Mouse (Mus musculus) hindbrain, embryonic 14.5 days (tissue): Measurements from ENCODE around the gene Etv6. TPM values are rescaled to one million over a fixed set of nuclear protein-coding genes. Genes with fewer than 3 reads are reported as not detected.

ENCODE experiments used
- ATAC-seq: fragments of 200-750 bp; cut with Nextera tagmentation; 2 replicates; pipeline ENCODE4 v1.8.0; 2017; ENCODE audit warnings: moderate number of reproducible peaks, mild to moderate bottlenecking, moderate TSS enrichment, moderate library complexity; ENCODE audit not compliant: low FRiP score
- DNase-seq: peaks from one replicate; pipeline ENCODE4 v3.0.0-alpha.2; 2015; ENCODE audit warnings: low spot score
- H3K27ac ChIP-seq: fragments of 300-500 bp; sonication (generic); 2 replicates; pipeline ENCODE4 v1.5.1; 2014; ENCODE audit warnings: mild to moderate bottlenecking, moderate library complexity
- H3K27me3 ChIP-seq: fragments of 300-500 bp; sonication (generic); 2 replicates; pipeline ENCODE4 v1.6.1; 2014; ENCODE audit warnings: mild to moderate bottlenecking, low read length, mixed read lengths; ENCODE audit not compliant: control insufficient read depth, insufficient read depth
- H3K36me3 ChIP-seq: fragments of 300-500 bp; sonication (generic); replicated peaks from 2 replicates; pipeline ENCODE4 v1.6.1; 2014; ENCODE audit not compliant: control insufficient read depth, insufficient read depth
- H3K4me1 ChIP-seq: fragments of 300-500 bp; sonication (generic); replicated peaks from 2 replicates; pipeline ENCODE4 v1.6.1; 2014; ENCODE audit warnings: antibody characterized with exemption, low read length, mixed read lengths; ENCODE audit not compliant: control insufficient read depth, insufficient read depth
- H3K4me2 ChIP-seq: fragments of 300-500 bp; sonication (generic); replicated peaks from 2 replicates; pipeline ENCODE4 v1.6.1; 2014; ENCODE audit warnings: mild to moderate bottlenecking, moderate library complexity
- H3K4me3 ChIP-seq: fragments of 300-500 bp; sonication (generic); replicated peaks from 2 replicates; pipeline ENCODE4 v1.5.1; 2014; ENCODE audit warnings: mild to moderate bottlenecking, low read length
- H3K9ac ChIP-seq: fragments of 300-500 bp; sonication (generic); 2 replicates; pipeline ENCODE4 v1.6.1; 2014
- H3K9me3 ChIP-seq: fragments of 300-500 bp; sonication (generic); 2 replicates; pipeline ENCODE4 v1.6.1; 2016; ENCODE audit warnings: low read length; ENCODE audit not compliant: control insufficient read depth
- WGBS: fragments of 180-500 bp; shearing (Covaris S2); extraction: QIAGEN DNeasy Blood & Tissue Kit; methylation state at CpG from one replicate; pipeline ENCODE4 v1.1.7; 2014; 5-methylcytosine and 5-hydroxymethylcytosine counted together
- polyA plus RNA-seq: library from polyadenylated mRNA; unstranded; fragments of >200 nt; fragmentation: Nextera tagmentation; extraction: Ambion mirVana; gene quantifications from 2 replicates; pipeline ENCODE4 v1.2.1, GENCODE M21; 2014

Etv6 gene
- polyA plus RNA-seq, 1 experiment from 2014 or later = 6.8 TPM

DNA sequence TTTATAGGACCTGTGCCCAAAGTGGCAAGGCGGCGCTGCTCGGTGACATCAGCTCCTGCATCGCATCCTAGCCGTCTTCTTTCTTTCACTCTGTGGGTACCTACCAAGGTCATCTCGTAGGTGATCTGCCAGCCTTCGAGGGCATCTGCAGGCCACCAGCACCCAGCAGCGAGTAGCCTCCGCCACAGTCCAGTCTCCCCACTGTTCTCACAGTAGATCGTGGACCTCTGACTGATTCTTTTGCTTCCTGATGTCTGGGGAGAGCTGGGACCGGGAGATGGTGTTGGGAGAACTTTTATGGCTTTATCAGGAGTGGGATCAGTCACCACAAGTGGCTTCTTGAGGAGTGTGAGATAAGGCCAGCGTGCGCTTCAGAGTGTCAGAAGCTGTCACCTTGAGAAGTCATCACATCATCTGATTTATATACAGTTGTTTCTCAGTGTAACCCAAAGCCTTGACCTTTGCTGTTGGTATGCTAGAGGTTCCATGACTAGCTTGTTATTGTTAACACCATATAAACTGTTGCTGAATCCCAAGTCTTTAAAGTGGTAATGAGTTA is 82.0 kb downstream of the Etv6 start:
- Histone ChIP-seq H3K36me3 (no peaks in the 10 kb centered on the region), H3K27me3 (no peaks in the 10 kb centered on the region), H3K4me2 (no peak overlapping the region), H3K9ac (no peak overlapping the region), H3K4me1 (0 out of 2 replicates have a peak, but pooled peaks cover 2% of the 10 kb centered on the region), H3K27ac (no peak overlapping the region), H3K9me3 (no peaks in the 10 kb centered on the region), H3K4me3 (no peak overlapping the region)
- ATAC-seq = no peak
- no peak for DNase-seq
- WGBS = 95% methylated on average over 13 of the region's 13 CpGs

DNA sequence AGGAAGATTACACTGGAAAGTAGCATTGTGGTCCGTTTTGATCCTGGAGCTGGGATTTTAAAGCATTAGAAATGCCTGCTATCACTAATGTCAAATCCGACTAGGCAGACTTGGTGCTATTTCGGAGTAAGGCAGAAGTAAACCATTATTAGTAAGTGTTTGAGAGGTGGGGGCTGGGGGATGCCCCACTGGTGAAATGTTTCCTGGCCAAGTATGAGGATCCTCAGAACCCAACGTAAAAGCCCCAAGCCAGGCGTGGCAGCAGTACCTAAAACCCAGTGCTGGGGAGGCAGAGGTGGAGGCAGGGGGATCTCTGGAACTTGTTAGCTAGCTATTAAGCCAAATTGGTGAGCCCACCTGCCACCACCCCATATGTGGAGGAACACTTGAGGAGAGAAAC is 83.0 kb downstream of the Etv6 start:
- Histone ChIP-seq H3K9ac (no peak overlapping the region), H3K9me3 (no peaks in the 10 kb centered on the region), H3K27me3 (no peaks in the 10 kb centered on the region), H3K4me3 (no peak overlapping the region), H3K27ac (no peak overlapping the region), H3K36me3 (no peaks in the 10 kb centered on the region), H3K4me1 (no peaks in the 10 kb centered on the region), H3K4me2 (no peak overlapping the region)
- ATAC-seq = no peak
- WGBS = 78% methylated on average over 5 of the region's 5 CpGs
- no peak for DNase-seq

DNA sequence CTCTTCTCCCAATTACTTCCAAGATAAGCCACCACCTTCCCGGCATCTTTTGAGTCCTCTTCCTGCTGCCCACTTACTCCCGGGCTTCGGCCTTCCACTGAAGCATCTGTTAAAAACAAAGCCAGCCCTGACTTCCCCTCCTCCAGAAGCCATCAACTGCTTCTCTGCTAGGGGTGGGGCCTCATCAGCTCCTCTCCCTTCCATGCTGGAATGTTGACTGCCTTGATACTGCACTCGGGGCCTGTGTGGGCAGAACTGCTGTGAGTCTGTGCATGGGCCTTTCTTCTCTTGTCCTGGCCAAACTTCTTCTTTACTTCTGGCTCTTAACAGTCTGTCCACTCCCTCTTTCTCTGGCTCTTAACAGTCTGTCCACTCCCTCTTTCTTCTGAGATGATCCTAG is 83.6 kb downstream of the Etv6 start:
- ATAC-seq (no peak), DNase-seq (no peak)
- Histone ChIP-seq H3K9me3 (no peaks in the 10 kb centered on the region), H3K4me2 (no peak overlapping the region), H3K9ac (no peak overlapping the region), H3K27ac (no peak overlapping the region), H3K36me3 (no peaks in the 10 kb centered on the region), H3K4me1 (no peaks in the 10 kb centered on the region), H3K27me3 (no peaks in the 10 kb centered on the region), H3K4me3 (no peak overlapping the region)
- WGBS = 27% methylated on average over 4 of the region's 4 CpGs

- no peak for ATAC-seq
- WGBS = 91% methylated on average over 4 of the region's 4 CpGs
Observed at GRCm38 (mm10) chr6:134120227-134120626, 84.7 kb downstream of the Etv6 start.

DNA sequence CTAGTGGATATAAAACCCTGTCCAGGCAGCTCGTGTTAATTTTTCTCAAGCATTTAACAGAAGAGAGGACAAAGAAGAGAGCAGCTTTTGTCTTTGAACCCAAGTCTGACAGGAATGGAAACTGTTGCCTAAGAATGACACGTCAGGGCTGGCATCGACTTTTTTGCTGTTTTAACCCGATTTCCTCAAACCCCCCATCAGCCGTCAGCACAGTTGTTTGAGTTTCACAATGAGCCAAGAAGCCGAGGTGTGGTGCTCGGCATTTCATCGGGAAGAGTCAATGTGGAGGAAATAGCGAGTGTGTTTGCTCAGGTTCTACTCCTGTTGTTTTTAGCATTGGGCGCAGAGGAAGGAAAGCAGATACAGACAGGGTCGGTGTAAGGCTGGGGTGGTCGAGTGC is 85.2 kb downstream of the Etv6 start:
- ATAC-seq = no peak
- H3K27ac ChIP-seq = no peak overlapping the region

More at GRCm38 (mm10) chr6:134120227-134120626, 84.7 kb downstream of the Etv6 start:
- Histone ChIP-seq H3K4me1 (no peaks in the 10 kb centered on the region), H3K9ac (no peak overlapping the region), H3K9me3 (no peaks in the 10 kb centered on the region), H3K36me3 (no peaks in the 10 kb centered on the region), H3K27ac (no peak overlapping the region), H3K4me3 (no peak overlapping the region), H3K27me3 (no peaks in the 10 kb centered on the region), H3K4me2 (no peak overlapping the region)
- DNase-seq = no peak

GRCm38 (mm10) chr6:134122945-134123344 is 87.4 kb downstream of the Etv6 start:
- Histone ChIP-seq H3K4me2 (no peak overlapping the region), H3K4me3 (no peak overlapping the region), H3K27ac (no peak overlapping the region), H3K36me3 (no peaks in the 10 kb centered on the region), H3K27me3 (no peaks in the 10 kb centered on the region), H3K9me3 (no peaks in the 10 kb centered on the region), H3K9ac (no peak overlapping the region), H3K4me1 (0 out of 2 replicates have a peak, but pooled peaks cover 2% of the 10 kb centered on the region)
- 77% methylated on average over 5 of the region's 5 CpGs for WGBS
- DNase-seq (no peak), ATAC-seq (no peak)

More for the DNA sequence above, 85.2 kb downstream of the Etv6 start:
- H3K4me2 ChIP-seq = no peak overlapping the region
- H3K4me1 ChIP-seq = no peaks in the 10 kb centered on the region
- DNase-seq = no peak
- no peaks in the 10 kb centered on the region for H3K27me3 ChIP-seq
- no peak overlapping the region for H3K4me3 ChIP-seq
- no peaks in the 10 kb centered on the region for H3K9me3 ChIP-seq
- WGBS = 71% methylated on average over 12 of the region's 12 CpGs
- no peaks in the 10 kb centered on the region for H3K36me3 ChIP-seq
- no peak overlapping the region for H3K9ac ChIP-seq

GRCm38 (mm10) chr6:134123474-134123873 is 88.0 kb downstream of the Etv6 start:
- Histone ChIP-seq H3K4me3 (no peak overlapping the region), H3K4me1 (0 out of 2 replicates have a peak, but pooled peaks cover 5% of the 10 kb centered on the region), H3K9me3 (no peaks in the 10 kb centered on the region), H3K9ac (no peak overlapping the region), H3K36me3 (no peaks in the 10 kb centered on the region), H3K27ac (no peak overlapping the region), H3K4me2 (no peak overlapping the region), H3K27me3 (no peaks in the 10 kb centered on the region)
- no peak for DNase-seq
- no peak for ATAC-seq
- 92% methylated on average over 7 of the region's 7 CpGs for WGBS

DNA sequence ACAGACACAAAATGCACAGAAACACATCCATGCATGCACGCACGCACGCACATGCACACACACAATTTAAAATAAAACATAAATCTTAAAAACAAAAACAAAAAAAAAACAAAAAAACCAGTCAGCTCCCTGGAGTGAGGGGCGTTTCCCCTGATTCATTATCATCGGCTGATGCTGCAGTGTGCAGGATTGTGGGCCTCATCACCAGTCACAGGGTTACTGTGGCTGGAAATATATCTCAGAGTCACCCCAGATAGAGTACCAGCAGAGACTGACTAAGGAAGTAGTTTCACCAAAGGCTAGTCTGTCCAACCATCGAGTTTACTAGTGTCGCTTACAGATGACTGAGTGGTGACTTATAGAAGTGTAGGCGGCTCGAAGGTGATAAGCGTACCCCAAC is 88.8 kb downstream of the Etv6 start:
- no peak for ATAC-seq
- DNase-seq = no peak
- Histone ChIP-seq H3K4me1 (0 out of 2 replicates have a peak, but pooled peaks cover 5% of the 10 kb centered on the region), H3K4me3 (no peak overlapping the region), H3K9ac (no peak overlapping the region), H3K9me3 (no peaks in the 10 kb centered on the region), H3K36me3 (no peaks in the 10 kb centered on the region), H3K27me3 (no peaks in the 10 kb centered on the region), H3K27ac (no peak overlapping the region), H3K4me2 (no peak overlapping the region)
- 90% methylated on average over 10 of the region's 10 CpGs for WGBS

DNA sequence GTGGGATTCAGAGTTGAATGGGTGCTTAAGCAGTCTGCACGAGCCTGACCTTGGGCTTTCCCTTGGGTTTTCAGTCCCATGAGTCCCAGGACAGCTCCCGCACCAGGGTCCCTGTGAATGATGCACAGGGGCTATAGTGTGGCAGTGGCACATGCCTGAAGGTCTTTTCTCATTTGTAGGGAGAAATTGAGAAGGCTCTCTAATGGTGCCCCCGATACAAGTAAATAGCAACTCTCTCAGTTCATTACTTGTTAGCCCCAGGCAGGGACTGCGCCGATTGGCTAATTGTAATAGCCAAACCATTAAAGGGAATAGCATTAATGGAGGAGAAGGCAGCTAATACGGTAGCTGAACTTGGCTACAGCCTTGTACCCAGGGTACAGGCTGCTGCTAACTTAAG is 92.5 kb downstream of the Etv6 start:
- ATAC-seq (peak; percentile 77), DNase-seq (no peak)
- Histone ChIP-seq H3K9ac (no peak overlapping the region), H3K27me3 (no peaks in the 10 kb centered on the region), H3K36me3 (no peaks in the 10 kb centered on the region), H3K4me2 (no peak overlapping the region), H3K9me3 (no peaks in the 10 kb centered on the region), H3K4me1 (0 out of 2 replicates have a peak, but pooled peaks cover 5% of the 10 kb centered on the region), H3K27ac (no peak overlapping the region), H3K4me3 (no peak overlapping the region)
- 55% methylated on average over 6 of the region's 6 CpGs for WGBS

GRCm38 (mm10) chr6:134128594-134128993 is 93.1 kb downstream of the Etv6 start:
- no peaks in the 10 kb centered on the region for H3K36me3 ChIP-seq
- no peak overlapping the region for H3K9ac ChIP-seq
- H3K27ac ChIP-seq = 0 out of 2 replicates have a peak overlapping the region, but pooled peaks have one; percentile 23
- no peaks in the 10 kb centered on the region for H3K9me3 ChIP-seq
- 0 out of 2 replicates have a peak, but pooled peaks cover 5% of the 10 kb centered on the region for H3K4me1 ChIP-seq
- no peak overlapping the region for H3K4me2 ChIP-seq
- no peak for DNase-seq
- WGBS = 83% methylated on average over 13 of the region's 13 CpGs
- no peak overlapping the region for H3K4me3 ChIP-seq
- H3K27me3 ChIP-seq = no peaks in the 10 kb centered on the region
- no peak for ATAC-seq
